Mouse (Mus musculus) liver, postnatal 0 days (tissue): ENCODE data around the gene Kcnb1.

Experiments used
- CTCF ChIP-seq: sonication (generic); IDR thresholded peaks from 2 replicates; pipeline ENCODE4 v1.5.1; 2016; ENCODE audit warnings: antibody characterized with exemption, low read depth
- EP300 ChIP-seq: IDR thresholded peaks from 2 replicates; pipeline ENCODE4 v1.6.1; 2016; ENCODE audit warnings: antibody characterized with exemption, low read depth, mild to moderate bottlenecking

DNA sequence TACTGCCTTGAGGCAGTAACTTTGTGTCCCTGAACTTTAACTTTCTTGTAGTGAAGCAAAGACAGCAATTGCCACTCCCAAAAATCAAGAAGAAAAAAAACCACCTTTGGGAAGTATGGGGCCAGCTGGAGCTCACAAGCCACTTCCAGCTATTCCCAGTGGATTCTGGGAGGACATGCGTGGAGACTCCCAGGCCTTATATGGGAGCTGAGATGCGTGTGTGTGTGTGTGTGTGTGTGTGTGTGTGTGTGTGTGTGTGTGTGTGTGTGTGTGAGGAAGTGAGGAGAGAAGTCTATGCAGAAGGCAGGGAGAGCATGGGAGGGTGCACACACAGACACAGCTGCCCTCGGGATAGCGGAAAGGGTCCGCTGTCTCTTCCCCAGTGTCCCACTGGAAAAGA is 62.6 kb downstream of the Kcnb1 start:
- TF ChIP-seq CTCF (no peak), EP300 (no peak)
